Mouse (Mus musculus): Measurements from ENCODE around the gene Thap3. TPM values are rescaled to one million over a fixed set of nuclear protein-coding genes. Genes with fewer than 3 reads are reported as not detected.
"Not testable (repeated sequence)": the region's sequence is repeated elsewhere in the genome, so short reads cannot be mapped to it uniquely, and the experiment has no call there.

Gene Thap3
- 10 to 100 TPM; 11.7 to 13.4 TPM for total RNA-seq (2021)

- peak; percentile 85 for DNase-seq
These were observed at the start of gene Thap3 for GRCm38 (mm10) chr4:151988342-151989109. TSS of gene Thap3 (minus strand) at chr4:151988997.

DNA sequence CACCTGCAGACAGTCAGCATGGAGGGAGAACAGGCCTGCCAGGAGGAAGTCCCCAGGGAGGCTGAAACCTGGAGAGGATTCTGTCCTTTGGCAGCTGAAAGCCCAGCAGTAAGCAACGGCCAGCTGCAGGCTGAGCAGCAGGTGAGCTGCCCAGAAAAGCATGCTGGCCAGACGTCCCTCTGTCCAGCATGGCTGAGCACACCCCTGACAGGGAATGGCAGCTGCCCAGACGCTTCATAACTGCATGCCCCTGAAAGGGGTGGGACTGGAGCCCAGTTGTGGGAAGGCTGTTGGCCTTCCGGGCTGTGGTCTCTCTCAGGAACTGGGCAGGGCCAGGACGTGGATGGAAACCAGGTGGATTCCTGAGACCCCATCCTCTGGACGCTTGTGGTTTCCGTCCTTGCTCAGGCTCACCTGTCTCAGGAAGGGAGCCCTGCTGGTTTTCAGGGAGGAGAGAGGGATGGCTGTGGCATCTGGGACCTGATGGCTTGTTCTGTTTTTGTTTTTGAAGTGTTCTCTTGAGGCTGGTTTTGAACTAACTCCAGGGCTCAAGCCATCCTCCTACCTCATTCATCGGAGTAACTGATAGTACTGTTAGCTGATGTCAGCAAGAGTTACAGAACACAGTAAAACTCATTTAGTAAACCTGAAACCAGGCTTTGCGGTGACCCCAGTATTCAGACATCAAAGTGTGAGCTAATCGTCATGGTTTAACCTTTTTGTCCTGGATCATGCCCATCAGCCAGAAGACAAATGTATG lies 49.6 kb upstream of the Thap3 start, which contains the start of gene Tas1r1:
Gene Tas1r1 (minus strand): TSS at position 344 of the 760 bp plus-strand sequence.
- DNase-seq: no peak

DNA sequence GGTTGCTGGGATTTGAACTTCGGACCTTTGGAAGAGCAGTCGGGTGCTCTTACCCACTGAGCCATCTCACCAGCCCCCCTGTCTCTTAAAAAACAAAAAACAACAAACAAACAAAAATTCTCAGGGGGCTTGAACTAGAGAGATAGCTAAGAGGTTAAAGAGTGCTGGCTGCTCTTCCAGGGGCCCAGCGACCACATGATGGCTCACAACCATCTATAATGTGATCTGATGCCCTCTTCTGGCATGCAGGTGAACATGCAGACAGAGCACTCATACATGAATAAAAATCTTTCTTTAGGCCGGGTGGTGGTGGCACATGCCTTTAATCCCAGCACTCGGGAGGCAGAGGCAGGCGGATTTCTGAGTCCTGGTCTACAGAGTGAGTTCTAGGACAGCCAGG lies 47.7 kb upstream of the Thap3 start:
- DNase-seq: not testable (repeated sequence)

- no peak for DNase-seq
These were observed 44.1 kb upstream of the Thap3 start for GRCm38 (mm10) chr4:152032922-152033321.

DNA sequence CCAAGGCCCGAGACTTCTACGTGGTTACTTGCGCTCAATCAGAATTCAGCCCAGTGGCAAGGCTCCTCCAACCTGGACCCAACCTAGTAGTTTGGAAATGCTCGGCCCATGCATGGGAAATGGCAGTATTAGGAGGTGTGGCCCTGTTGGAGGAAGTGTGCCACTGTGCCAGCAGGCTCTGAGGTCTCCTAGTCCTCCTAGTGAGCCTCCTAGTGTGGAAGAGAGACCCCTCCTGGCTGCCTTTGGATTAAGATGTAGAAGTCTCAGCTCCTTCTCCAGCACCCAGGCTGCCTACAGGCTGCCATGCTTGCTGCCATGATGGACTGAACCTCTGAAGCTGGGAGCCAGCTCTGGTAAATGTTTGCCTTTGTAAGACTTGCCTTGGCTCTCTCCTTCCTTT lies 41.2 kb upstream of the Thap3 start:
- DNase-seq: no peak

- no peak for DNase-seq
These were observed 40.3 kb upstream of the Thap3 start for GRCm38 (mm10) chr4:152029087-152029486.

DNA sequence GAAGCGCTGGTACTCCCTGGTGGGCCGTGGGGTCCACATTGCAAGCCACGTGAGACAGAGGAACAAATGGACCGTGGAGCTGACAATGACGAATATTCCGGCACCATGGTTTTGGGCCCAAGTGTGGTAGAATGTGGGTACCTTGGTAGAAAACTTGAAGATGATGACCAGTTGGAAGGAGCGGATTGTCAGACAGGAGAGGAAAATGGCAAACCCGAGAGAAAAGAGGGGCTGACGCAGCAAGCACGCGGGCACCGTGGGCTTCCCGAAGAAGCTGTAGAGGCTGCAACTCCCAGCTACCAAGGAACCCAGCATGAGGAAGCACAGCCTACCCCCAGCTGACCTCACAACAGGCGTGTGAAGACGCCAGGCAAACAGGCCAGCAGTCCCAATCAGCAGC lies 39.7 kb upstream of the Thap3 start:
- no peak for DNase-seq

GRCm38 (mm10) chr4:152027524-152027923 lies 38.7 kb upstream of the Thap3 start, which contains the start of gene Zbtb48:
TSS of gene Zbtb48 (minus strand) at chr4:152027671.
- peak; percentile 97 for DNase-seq

DNA sequence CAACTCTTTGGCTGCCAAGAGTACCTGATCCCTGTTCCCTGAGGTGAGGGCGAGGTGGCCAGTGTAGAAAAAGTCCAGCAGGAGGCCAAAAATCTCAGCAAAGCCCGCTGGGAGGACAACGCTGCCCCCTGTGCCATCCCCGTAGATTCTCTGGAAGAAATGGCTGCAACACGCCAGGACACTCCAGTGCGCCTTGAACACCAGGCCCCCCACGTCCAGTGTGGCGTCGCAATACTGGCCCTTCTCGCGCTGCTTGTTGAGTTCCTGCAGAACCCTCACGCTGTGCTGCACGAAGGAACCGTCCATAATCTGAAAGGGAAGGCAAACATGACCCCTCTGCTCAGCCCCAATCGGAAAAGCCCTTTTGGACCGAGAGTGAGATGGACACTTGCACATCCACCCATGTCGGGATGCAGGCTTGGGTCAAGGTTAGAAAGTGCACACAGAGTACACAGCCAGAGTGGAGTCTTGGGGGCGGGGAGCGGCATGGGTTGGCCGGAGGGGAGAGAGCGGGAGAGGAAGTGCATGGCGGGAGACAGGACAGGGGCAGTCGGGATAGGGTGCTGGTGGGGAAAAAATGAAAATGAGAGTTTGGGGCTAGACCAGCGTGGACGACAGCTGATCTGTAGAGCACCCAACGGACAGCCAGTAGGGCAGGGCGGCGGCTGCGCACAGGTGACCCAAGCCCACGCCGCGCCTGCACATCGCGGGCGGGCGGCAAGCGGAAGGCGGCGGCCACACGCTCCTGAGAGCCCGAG lies 38.1 kb upstream of the Thap3 start:
- peak; percentile 60 for DNase-seq

DNA sequence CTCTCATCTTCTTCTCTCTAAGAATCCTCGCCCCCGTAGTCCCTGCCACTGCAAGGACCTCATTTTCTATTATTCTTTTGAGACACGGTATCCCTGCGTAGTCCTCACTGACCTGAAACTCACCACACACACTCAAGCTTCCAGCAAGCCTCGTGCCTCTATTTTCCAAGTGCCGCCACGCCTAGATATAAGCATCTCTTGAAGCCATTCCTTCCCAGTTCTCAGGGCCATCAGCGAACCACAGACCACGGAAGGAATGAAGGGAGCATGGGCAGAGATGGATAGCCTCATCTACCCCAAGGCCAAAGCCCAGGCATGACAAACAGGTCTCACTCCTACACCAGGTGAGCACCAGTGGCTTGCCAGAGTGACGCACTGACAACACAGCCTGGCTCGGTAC lies 35.7 kb upstream of the Thap3 start:
- DNase-seq: no peak

DNA sequence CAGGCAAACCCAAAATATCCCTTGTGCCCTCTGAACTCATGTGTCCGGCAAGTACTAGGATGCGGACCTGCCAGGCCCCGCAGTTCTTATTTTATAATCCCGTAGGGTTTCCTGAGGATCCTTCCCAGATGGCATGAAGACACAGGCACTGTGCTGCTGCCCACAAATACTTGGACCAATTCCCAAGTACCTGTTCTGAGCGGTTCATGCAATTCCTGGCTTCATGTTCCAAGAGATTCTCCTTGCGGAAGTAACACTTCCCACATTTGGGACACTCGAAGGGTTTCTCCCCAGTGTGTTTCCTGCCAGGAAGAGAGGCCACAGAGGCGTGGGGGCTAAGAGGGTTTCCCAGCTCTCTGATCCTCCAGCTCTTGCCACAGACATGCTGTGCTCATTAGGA lies 33.7 kb upstream of the Thap3 start:
- no peak for DNase-seq

- no peak for DNase-seq
These were observed 32.8 kb upstream of the Thap3 start for GRCm38 (mm10) chr4:152021568-152022097.

DNA sequence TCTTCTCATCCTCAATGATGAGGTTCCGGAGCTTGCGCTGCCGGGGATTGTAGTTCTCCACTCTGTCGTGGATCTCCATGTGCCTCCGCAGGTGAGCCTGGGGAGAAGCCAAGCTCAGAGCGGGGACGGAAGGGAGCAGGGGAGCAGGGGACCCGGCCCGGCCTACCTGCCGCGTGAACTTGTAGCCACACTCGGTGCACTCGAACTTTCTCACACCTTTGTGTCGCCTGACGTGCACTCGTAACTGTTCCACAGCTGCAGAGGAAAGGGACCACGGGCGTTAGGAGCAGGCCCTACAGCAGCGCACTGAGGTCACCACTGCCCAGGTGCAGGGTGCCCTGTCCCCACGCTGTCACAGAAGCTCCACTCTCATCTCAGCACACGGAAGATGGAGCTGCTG lies 31.2 kb upstream of the Thap3 start:
- DNase-seq: no peak

DNA sequence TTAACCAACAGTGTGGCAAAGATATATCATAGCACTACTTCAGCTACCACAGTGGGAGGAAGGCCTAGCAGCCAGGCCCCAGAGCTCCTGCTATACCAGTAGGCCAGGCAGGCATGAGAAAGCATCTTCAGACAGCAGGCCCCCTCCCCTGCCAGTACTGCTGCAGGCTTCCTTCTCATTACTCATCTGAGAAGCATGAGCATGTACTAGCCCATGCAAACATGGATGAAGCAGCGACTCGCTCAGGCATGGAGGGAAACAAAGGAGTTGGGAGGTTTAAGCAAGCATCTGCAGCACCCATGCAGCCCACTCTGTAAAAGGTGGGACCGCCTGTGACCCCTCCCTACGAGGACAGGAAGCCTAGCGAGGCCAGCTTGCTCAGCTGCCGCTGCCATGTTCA lies 30.3 kb upstream of the Thap3 start:
- DNase-seq: no peak

- peak; percentile 63 for DNase-seq
These were observed 24.4 kb upstream of the Thap3 start for GRCm38 (mm10) chr4:152013036-152013813.

DNA sequence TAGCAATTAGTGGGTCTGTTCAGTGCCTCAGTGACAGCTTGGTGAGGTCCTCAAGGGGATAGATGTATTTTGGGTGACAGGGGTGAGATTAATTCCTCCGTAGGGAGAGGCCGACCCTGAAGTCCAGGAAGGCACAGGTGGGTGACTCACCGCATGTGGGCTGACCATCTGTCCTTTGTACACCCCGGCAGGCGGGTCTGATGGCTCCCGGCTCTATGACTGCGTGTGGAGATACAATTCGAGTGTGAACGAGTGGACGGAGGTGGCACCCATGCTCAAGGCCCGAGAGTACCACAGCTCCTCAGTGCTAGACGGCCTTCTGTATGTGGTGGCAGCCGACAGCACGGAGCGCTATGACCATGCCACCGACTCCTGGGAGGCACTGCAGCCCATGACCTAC lies 23.3 kb upstream of the Thap3 start:
- DNase-seq: no peak

DNA sequence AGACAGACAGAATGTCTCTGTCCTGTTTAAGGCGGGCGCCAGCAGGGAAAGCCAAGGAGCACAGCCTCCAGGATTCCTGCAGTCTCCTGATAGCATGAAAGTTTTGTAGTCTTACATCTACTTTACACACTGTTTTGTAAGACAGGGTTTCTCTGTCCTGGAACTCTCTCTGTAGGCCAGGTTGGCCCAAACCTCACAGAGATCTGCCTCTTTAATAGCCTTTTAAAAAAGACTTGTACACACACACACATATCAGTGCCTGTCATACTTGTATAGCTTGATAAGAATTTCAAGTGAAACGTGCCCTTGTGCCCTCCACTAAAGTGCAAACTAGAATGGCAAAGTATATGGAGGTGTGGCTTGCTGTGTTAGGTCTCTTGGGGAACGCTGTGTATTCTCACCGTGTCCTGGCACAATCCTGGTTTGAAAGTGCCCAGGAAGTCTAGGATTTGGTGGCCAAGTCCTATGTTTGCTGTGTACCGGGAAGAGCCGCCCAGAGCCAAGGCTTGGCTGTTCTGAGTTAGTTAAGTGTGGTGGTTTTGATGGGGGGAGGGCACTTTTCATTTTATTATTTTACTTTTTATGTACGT lies 22.5 kb upstream of the Thap3 start:
- DNase-seq: no peak

GRCm38 (mm10) chr4:152010707-152011134 lies 21.9 kb upstream of the Thap3 start:
- DNase-seq: peak; percentile 51

GRCm38 (mm10) chr4:152010091-152010706 lies 21.4 kb upstream of the Thap3 start:
- DNase-seq: peak; percentile 66

GRCm38 (mm10) chr4:152009076-152010051 lies 20.6 kb upstream of the Thap3 start:
- peak; percentile 75 for DNase-seq
